Mouse (Mus musculus): ENCODE results near the gene Gfod1.

Gfod1 gene

DNA sequence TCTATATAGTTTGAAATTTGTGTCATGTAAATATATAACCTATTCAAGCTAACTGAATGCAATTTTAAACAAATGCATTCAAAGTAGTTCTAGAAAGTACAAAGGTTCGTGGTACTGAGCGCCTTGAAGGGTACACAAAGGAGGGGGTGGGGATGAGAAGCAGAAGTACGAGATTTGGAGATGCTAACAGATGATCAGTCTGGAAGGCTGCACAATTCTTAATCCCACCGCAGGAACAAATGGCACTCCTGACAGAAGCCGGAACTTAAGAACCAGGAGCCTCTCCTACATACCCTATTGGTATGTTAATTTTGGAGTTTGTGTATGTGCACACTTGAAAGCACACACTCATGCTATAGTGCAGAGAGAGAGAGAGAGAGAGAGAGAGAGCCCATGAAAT, 4.8 kb downstream of the Gfod1 start:
- no peak for DNase-seq (ENCODE audit: low spot score in 2 of 2)

DNA sequence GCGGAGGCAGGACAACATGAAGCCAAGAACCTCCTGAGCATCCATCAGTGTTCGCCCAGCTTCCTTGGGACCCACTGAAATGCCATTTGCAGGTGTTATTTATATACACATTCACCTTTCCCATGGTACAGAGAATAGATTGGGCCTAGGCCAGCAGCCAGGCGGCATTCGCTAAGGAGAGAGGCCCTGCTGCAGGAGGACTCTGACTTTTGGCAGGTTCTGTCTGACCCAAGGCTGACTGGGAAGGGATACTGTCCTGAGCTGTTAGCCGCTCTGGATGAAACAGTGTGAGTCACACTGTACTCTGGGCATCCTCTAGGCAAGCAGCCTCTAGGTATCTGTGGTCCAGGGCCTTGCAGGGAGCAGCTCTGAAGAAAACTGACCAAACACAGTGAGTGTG, 6.4 kb downstream of the Gfod1 start:
- no peak for DNase-seq (ENCODE audit: low spot score in 2 of 2)

DNA sequence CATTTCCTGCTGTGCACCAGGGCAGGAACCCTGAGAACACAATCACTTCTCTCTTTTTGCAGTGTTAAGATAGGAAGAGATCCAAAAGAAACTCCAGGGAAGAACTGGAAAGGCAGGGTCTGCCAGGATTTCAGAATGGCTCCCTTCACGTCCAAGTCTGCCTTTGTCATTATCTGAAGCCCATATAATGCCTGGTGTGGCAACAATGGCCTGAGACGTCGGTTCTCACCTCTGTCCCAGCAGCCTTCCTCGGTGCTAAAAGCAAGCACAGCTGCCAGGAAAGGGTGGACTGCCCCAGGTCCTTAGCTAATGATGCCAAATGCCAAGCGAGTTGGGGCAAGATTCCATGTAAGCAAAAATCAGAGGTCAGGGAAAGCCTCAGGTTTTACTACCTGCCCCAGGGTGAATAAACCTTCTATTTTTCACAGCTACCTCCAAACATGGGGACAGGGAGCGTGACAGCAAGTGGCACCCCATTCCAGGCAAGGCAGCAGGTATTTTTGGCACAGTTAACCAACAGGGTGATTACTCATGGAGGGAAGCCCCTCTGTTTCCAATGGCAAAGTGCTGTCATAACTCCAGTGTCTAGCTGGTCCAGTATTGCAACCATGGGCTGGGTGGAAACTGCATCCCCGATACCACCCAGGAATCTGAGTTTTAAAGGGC, 7.7 kb downstream of the Gfod1 start:
- peak; percentile 40 to 78 for DNase-seq (ENCODE audit: low spot score in 2 of 2)

DNA sequence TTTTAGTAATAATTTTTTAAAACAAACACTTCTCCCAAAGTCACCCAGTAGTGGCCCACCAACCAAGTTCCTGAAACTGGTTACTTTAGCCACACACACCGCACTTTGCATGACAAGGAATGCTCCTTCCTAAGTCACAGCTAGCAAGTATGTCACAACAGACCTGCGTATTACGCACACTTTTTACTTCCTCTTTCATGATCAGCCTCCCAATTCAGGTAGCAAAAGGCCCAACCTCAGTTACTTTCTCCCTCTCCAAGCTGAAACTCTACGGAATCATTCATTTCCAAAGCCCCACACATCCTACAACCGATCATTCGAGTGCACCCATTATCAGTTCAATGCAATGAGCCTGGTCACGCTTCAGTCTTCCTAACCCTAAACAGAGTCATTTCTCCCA, 8.3 kb downstream of the Gfod1 start:
- DNase-seq (ENCODE audit: low spot score in 2 of 2): no peak

GRCm38 (mm10) chr13:43294957-43295590, 8.9 kb downstream of the Gfod1 start:
- DNase-seq (ENCODE audit: low spot score in 2 of 2): peak; percentile 57 to 75

DNA sequence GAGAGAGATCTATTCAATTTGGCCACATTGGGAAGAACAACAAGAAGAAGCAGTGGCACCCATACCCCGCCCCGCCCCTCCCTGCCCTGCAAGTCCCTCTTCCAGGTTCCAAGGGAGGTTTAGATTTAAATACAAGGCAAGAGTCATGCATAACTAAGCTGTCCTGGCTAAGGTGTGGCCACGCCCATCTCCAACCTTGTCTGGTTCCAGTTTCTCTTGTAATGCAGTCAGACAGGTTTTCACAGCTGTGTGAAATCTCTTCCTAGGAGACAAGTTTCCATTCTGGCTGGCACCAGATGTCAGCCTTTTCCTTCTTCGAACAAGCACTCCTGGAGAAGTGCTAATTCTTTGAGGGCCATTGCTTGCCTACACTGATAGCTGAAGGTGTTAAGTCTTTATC, 11.1 kb downstream of the Gfod1 start:
- no peak for DNase-seq (ENCODE audit: low spot score in 2 of 2)

DNA sequence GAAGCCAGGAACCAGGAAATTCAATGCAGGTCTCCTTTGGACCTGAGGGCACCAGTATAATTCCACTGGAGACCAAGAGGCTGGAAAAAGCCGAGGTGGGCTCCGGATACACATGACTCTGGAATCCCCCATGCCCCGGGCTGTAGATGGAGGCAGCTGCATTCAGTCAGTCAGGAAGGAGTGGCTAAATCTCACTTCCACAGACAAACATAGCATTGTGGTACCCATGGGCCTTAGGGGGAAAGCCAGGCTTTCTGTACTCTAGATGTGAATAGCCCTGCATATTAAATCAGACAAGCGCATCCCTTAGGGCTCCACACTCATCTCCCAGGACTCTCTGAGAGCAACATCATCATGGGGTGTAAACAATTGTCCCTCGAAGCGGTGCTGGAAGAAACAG, 14.9 kb downstream of the Gfod1 start:
- no peak for DNase-seq (ENCODE audit: low spot score in 2 of 2)

- DNase-seq (ENCODE audit: low spot score in 2 of 2): peak in 1 of 2 experiments; percentile 24
Measured at GRCm38 (mm10) chr13:43288444-43288843, 15.5 kb downstream of the Gfod1 start.

DNA sequence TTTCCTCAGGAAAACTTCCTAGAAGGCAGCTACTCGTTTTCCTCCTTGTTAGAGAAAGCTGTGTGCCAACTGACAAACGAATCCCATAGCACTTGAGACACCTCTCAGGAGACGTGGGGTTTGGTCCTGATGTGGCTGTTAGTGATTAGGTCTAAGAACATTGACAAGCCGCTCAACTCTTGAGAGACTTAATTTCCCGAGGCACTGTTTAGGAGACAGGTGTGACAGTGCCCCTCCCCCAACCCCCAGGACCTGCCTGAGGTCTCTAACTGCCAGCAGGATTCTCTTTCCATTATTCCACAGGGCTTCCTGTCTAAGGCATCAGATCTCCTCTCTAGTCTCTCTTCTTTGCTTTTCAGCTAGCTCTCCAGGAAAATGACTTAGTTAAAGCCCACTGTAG, 15.9 kb downstream of the Gfod1 start:
- DNase-seq (ENCODE audit: low spot score in 2 of 2): no peak

DNA sequence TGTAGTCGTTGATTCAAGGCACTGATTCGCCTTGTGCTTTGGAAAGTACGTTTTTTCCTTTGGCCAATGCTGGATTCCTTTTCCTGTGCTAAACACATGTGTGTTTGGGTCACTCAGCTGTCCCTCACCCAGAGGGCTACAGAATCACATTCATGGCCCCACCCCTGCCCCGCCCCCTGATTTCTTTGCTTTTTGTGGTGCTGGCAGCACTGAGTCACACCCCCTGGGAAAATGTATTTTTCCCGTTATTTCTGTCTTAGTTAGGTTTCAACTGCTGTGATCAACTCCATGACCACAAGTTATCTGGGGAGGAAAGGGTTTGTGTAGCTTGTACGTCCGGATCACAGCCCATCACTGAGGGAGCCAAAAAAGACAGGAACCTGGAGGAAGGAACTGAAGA, 17.1 kb downstream of the Gfod1 start:
- no peak for DNase-seq (ENCODE audit: low spot score in 2 of 2)

GRCm38 (mm10) chr13:43284711-43285151, 19.2 kb downstream of the Gfod1 start:
- no peak for DNase-seq (ENCODE audit: low spot score in 2 of 2)

DNA sequence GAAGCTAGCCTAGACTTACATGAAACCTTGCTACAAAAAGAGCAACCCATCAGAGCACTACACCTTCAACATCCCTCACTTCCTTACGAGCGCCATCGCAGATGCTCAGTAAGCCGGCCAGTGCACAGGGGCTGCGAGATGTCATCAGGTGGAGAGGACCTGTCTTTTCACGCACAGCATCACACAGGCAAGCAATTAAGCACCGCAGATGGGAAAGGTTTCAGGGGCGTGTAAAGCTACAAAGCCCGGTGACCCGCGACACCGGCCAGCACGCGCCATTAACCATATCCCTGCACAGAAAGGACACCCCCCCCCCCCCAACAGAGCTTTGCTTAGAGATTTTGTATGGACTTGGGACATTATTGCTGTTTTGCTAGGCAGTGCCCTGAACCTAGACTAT, 30.1 kb downstream of the Gfod1 start:
- no peak for DNase-seq (ENCODE audit: low spot score in 2 of 2)

GRCm38 (mm10) chr13:43272303-43273135, 31.5 kb downstream of the Gfod1 start:
- DNase-seq (ENCODE audit: low spot score in 2 of 2): no peak

DNA sequence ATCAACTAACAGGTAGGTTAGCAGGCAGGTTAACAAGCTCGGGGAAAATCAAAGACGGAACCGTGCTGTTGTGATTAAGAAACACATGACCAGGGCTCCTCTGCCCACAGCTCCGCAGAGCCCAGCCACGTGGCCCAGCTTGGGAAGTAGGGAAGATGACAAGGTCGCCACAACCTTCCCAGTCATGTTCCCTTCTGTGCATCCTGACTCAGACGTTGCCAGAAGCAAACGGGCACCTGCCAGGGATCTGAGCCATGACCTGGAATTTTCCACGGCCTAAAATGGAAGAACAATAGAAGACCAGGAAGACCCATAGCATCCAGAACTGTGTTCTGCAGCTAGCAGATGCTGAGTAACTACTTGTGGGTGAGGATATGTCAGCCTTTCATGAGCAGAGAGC, 32.5 kb downstream of the Gfod1 start:
- DNase-seq (ENCODE audit: low spot score in 2 of 2): peak in 1 of 2 experiments; percentile 57

- no peak for DNase-seq (ENCODE audit: low spot score in 2 of 2)
Measured at GRCm38 (mm10) chr13:43270220-43270597, 33.8 kb downstream of the Gfod1 start.

- DNase-seq (ENCODE audit: low spot score in 2 of 2): no peak
Measured at GRCm38 (mm10) chr13:43269460-43270219, 34.3 kb downstream of the Gfod1 start.

- no peak for DNase-seq (ENCODE audit: low spot score in 2 of 2)
Measured at GRCm38 (mm10) chr13:43268539-43269327, 35.2 kb downstream of the Gfod1 start.

DNA sequence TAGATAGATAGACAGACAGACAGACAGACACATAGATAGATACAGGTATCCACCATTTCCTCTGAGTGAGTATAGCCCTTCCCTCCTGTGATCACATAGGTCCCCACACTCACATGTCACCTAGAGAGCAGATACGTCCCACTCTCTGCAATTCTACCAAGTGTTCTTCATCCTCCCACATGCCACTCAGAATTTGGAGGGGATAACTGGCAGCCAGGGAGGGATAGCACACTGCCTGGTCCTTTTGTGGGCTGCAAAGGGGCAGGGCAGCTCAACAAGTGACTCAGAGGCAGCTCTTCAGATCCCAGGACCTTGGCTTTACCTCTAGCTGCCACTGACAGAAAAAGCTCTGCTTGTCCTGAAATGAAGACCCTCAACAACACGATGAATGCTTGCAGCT, 36.1 kb downstream of the Gfod1 start:
- DNase-seq (ENCODE audit: low spot score in 2 of 2): no peak

DNA sequence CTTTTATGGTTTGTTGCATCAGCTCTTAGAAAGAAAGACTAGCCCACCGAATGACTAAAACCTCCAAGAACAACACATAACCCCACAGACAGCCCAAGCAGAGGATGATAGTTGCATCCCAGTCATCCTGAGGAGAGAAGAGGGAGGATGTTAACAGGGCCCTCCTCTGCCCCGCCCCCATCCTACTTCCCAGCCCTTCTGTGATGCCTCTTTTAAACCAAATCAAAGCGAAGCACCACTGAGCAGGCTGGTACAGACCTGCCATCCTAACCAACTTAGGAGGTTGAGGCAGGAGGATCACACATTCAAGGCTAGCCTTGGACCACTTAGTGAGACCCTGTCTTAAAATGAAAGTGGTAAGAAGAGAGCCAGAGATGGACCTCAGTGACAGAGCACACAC, 36.8 kb downstream of the Gfod1 start:
- DNase-seq (ENCODE audit: low spot score in 2 of 2): no peak

- DNase-seq (ENCODE audit: low spot score in 2 of 2): no peak
Measured at GRCm38 (mm10) chr13:43266333-43266732, 37.6 kb downstream of the Gfod1 start.

GRCm38 (mm10) chr13:43265116-43265515, 38.9 kb downstream of the Gfod1 start:
- no peak for DNase-seq (ENCODE audit: low spot score in 2 of 2)
